Mouse (Mus musculus) MEL (cell line): ENCODE results near the gene Tomm22. TPM values are rescaled to one million over a fixed set of nuclear protein-coding genes. Genes with fewer than 3 reads are reported as not detected.

Experiments
- DNase-seq: peaks from one replicate; pipeline ENCODE4 v3.0.0; 2011; ENCODE audit warnings: low read depth, low spot score
- H3K27ac ChIP-seq: 2 replicates; pipeline ENCODE4 v1.5.1; 2012; ENCODE audit warnings: low read depth, mild to moderate bottlenecking, control low read depth, low read length, moderate library complexity; ENCODE audit not compliant: control insufficient read depth
- H3K27me3 ChIP-seq, 2 experiments: fragments of 150-350 bp in 1 of 2; sonication (generic) in 1 of 2; 2 replicates each; pipeline ENCODE4 v1.6.1; 2012; ENCODE audit warnings: low read length in 2 of 2, mild to moderate bottlenecking in 2 of 2, improper control_type of control experiment in 1 of 2, moderate library complexity in 1 of 2; ENCODE audit not compliant: insufficient read depth in 2 of 2, control insufficient read depth in 1 of 2
- H3K36me3 ChIP-seq, 2 experiments: 2 replicates each; pipeline ENCODE4 v1.6.1; 2012 to 2014; ENCODE audit warnings: low read length in 2 of 2, improper control_type of control experiment in 1 of 2, inconsistent platforms in 1 of 2, mild to moderate bottlenecking in 1 of 2; ENCODE audit not compliant: insufficient read depth in 2 of 2, control insufficient read depth in 1 of 2
- H3K4me1 ChIP-seq, 2 experiments: fragments of 150-350 bp in 1 of 2; sonication (generic) in 1 of 2; 2 replicates each; pipeline ENCODE4 v1.6.1; 2012; ENCODE audit warnings: low read length in 2 of 2, improper control_type of control experiment in 1 of 2, mild to moderate bottlenecking in 1 of 2; ENCODE audit not compliant: insufficient read depth in 2 of 2, control insufficient read depth in 1 of 2
- H3K4me3 ChIP-seq, 2 experiments: fragments of 150-350 bp in 1 of 2; sonication (generic) in 1 of 2; 2 replicates each; pipeline ENCODE4 v1.5.1; 2012; ENCODE audit warnings: low read depth in 2 of 2, low read length in 2 of 2, mild to moderate bottlenecking in 2 of 2, moderate library complexity in 2 of 2, control low read depth in 1 of 2, improper control_type of control experiment in 1 of 2; ENCODE audit not compliant: control insufficient read depth in 1 of 2, insufficient read depth in 1 of 2
- H3K79me2 ChIP-seq: 2 replicates; pipeline ENCODE4 v1.6.1; 2012; ENCODE audit warnings: mild to moderate bottlenecking, low read length, moderate library complexity; ENCODE audit not compliant: control insufficient read depth, poor library complexity, insufficient read depth
- H3K9ac ChIP-seq: 2 replicates; pipeline ENCODE4 v1.6.1; 2012; ENCODE audit warnings: low read depth, mild to moderate bottlenecking, control low read depth, low read length, moderate library complexity; ENCODE audit not compliant: control insufficient read depth, poor library complexity, severe bottlenecking
- H3K9me3 ChIP-seq: fragments of 150-350 bp; sonication (generic); replicated peaks from 2 replicates; pipeline ENCODE4 v1.6.1; 2012; ENCODE audit warnings: mild to moderate bottlenecking, low read length, improper control_type of control experiment, moderate library complexity; ENCODE audit not compliant: insufficient read depth
- BHLHE40 ChIP-seq: IDR thresholded peaks from 2 replicates; pipeline ENCODE4 v1.6.1; 2012; ENCODE audit warnings: low read depth, mild to moderate bottlenecking, inconsistent platforms, low read length, improper control_type of control experiment, borderline replicate concordance
- CTCF ChIP-seq, 3 experiments: IDR thresholded peaks in 2 of 3; conservative IDR thresholded peaks in 1 of 3; 2 replicates each; pipeline ENCODE4 v1.5.1; 2011 to 2012; ENCODE audit warnings: low read length in 3 of 3, low read depth in 2 of 3, mild to moderate bottlenecking in 2 of 3, improper control_type of control experiment in 1 of 3, inconsistent platforms in 1 of 3, mixed read lengths in 1 of 3, moderate library complexity in 1 of 3; ENCODE audit not compliant: control insufficient read depth in 1 of 3, insufficient read depth in 1 of 3, poor library complexity in 1 of 3, severe bottlenecking in 1 of 3
- GATA1 ChIP-seq: IDR thresholded peaks from 2 replicates; pipeline ENCODE4 v1.6.1; 2011; ENCODE audit warnings: low read depth, low read length, improper control_type of control experiment
- HCFC1 ChIP-seq: IDR thresholded peaks from 2 replicates; pipeline ENCODE4 v1.6.1; 2012; ENCODE audit warnings: low read depth, mild to moderate bottlenecking, inconsistent platforms, low read length, improper control_type of control experiment, moderate library complexity
- MAFK ChIP-seq: IDR thresholded peaks from 2 replicates; pipeline ENCODE4 v1.6.1; 2011; ENCODE audit warnings: low read depth, mild to moderate bottlenecking, low read length, improper control_type of control experiment, borderline replicate concordance
- MAX ChIP-seq: IDR thresholded peaks from 2 replicates; pipeline ENCODE4 v1.6.1; 2011; ENCODE audit warnings: low read length, improper control_type of control experiment
- MAZ ChIP-seq: IDR thresholded peaks from 2 replicates; pipeline ENCODE4 v1.6.1; 2012; ENCODE audit warnings: low read depth, mild to moderate bottlenecking, inconsistent platforms, low read length, improper control_type of control experiment
- MYB ChIP-seq: IDR thresholded peaks from 2 replicates; pipeline ENCODE4 v1.6.1; 2011; ENCODE audit warnings: mild to moderate bottlenecking, low read depth, low read length, improper control_type of control experiment
- MYC ChIP-seq: IDR thresholded peaks from 2 replicates; pipeline ENCODE4 v1.6.1; 2011; ENCODE audit warnings: low read depth, mild to moderate bottlenecking, low read length, improper control_type of control experiment, moderate library complexity
- SMC3 ChIP-seq: IDR thresholded peaks from 2 replicates; pipeline ENCODE4 v1.6.1; 2011; ENCODE audit warnings: low read depth, low read length, improper control_type of control experiment
- TBP ChIP-seq: IDR thresholded peaks from 2 replicates; pipeline ENCODE4 v1.8.0; 2011; ENCODE audit warnings: low read depth, low read length, improper control_type of control experiment
- TCF12 ChIP-seq: IDR thresholded peaks from 2 replicates; pipeline ENCODE4 v1.6.1; 2014; ENCODE audit warnings: low read depth, mild to moderate bottlenecking, inconsistent platforms, low read length, improper control_type of control experiment, moderate library complexity
- UBTF ChIP-seq: IDR thresholded peaks from 2 replicates; pipeline ENCODE4 v1.6.1; 2012; ENCODE audit warnings: low read depth, mild to moderate bottlenecking, inconsistent platforms, low read length, improper control_type of control experiment, moderate library complexity, borderline replicate concordance; ENCODE audit not compliant: insufficient read depth
- USF1 ChIP-seq: IDR thresholded peaks from 2 replicates; pipeline ENCODE4 v1.6.1; 2014; ENCODE audit warnings: low read depth, mild to moderate bottlenecking, inconsistent platforms, low read length, improper control_type of control experiment, moderate library complexity
- USF2 ChIP-seq, 2 experiments: IDR thresholded peaks; 2 replicates each; pipeline ENCODE4 v1.6.1; 2011 to 2012; ENCODE audit warnings: improper control_type of control experiment in 2 of 2, low read length in 2 of 2, borderline replicate concordance in 1 of 2, inconsistent platforms in 1 of 2, low read depth in 1 of 2, mild to moderate bottlenecking in 1 of 2; ENCODE audit not compliant: insufficient read depth in 1 of 2
- ZC3H11A ChIP-seq: IDR thresholded peaks from 2 replicates; pipeline ENCODE4 v1.6.1; 2012; ENCODE audit warnings: low read depth, mild to moderate bottlenecking, inconsistent platforms, low read length, improper control_type of control experiment
- ZMIZ1 ChIP-seq: IDR thresholded peaks from 2 replicates; pipeline ENCODE4 v1.6.1; 2012; ENCODE audit warnings: low read depth, mild to moderate bottlenecking, inconsistent platforms, low read length, improper control_type of control experiment, moderate library complexity
- polyA plus RNA-seq, 2 experiments: library from polyadenylated mRNA; stranded (reverse) in 1 of 2; unstranded in 1 of 2; fragments of >175 nt in 1 of 2; fragments of >200 nt in 1 of 2; gene quantifications; 2 replicates each; pipeline versions ENCODE4 v1.2.1 to v1.2.4; 2012; ENCODE audit warnings: low replicate concordance in 2 of 2, low read depth in 1 of 2; ENCODE audit not compliant: insufficient read length in 2 of 2, insufficient read depth in 1 of 2, missing spikeins in 1 of 2
- total RNA-seq: library from RNA; depleted of rRNA; stranded (reverse); fragments of 300-350 nt; gene quantifications from 2 replicates; pipeline ENCODE4 v1.2.3, GENCODE M21; 2012

Tomm22 gene
- total and polyA plus RNA-seq, 3 experiments, result 174 to 829 (median 281) TPM

- Histone ChIP-seq H3K27me3 (no peaks in the 10 kb centered on the region), H3K79me2 (no peaks in the 10 kb centered on the region), H3K4me3 (no peak overlapping the region), H3K9ac (no peak overlapping the region), H3K9me3 (no peaks in the 10 kb centered on the region), H3K4me1 (peaks cover 0 to 2% of the 10 kb centered on the region in 2 experiments; a peak in 1 of 4 replicates), H3K27ac (no peak overlapping the region), H3K36me3 (no peaks in the 10 kb centered on the region)
- TF ChIP-seq HCFC1 (no peak), TCF12 (no peak), ZC3H11A (no peak), MAFK (no peak), MYC (no peak), MAZ (no peak), USF1 (no peak), GATA1 (peak; percentile 57), UBTF (no peak), BHLHE40 (no peak), USF2 (IDR thresholded peaks at IDR 0.05; ENCODE audit: borderline replicate concordance in 1 of 2, insufficient read depth in 1 of 2, low read depth in 1 of 2, low read length in 2 of 2) (no peak), TBP (0 out of 2 replicates have a peak, but pooled peaks have one; percentile 12)
- peak; percentile 58 for DNase-seq
These were observed 25.2 kb upstream of the Tomm22 start for GRCm38 (mm10) chr15:79645483-79645882.

GRCm38 (mm10) chr15:79648130-79648529 lies 22.5 kb upstream of the Tomm22 start:
- no peaks in the 10 kb centered on the region for H3K36me3 ChIP-seq
- H3K79me2 ChIP-seq, result no peaks in the 10 kb centered on the region
- no peak for TF ChIP-seq CTCF (IDR thresholded peaks at IDR 0.05 in 2 of 3, conservative IDR thresholded peaks at IDR 0.05 in 1 of 3; ENCODE audit: control insufficient read depth in 1 of 3, insufficient read depth in 1 of 3, low read depth in 2 of 3, low read length in 3 of 3, poor library complexity in 1 of 3, severe bottlenecking in 1 of 3)
- no peak for TF ChIP-seq USF1
- TF ChIP-seq MAX, result no peak
- TF ChIP-seq SMC3, result no peak
- TF ChIP-seq MYB, result no peak
- no peak for TF ChIP-seq MYC
- no peak for TF ChIP-seq MAFK
- no peak for TF ChIP-seq BHLHE40
- TF ChIP-seq ZMIZ1, result no peak
- no peak overlapping the region for H3K4me3 ChIP-seq
- H3K9me3 ChIP-seq, result no peaks in the 10 kb centered on the region
- no peak overlapping the region for H3K27ac ChIP-seq
- no peaks in the 10 kb centered on the region for H3K27me3 ChIP-seq
- no peak overlapping the region for H3K9ac ChIP-seq
- no peak for DNase-seq
- peaks cover 0 to 2% of the 10 kb centered on the region in 2 experiments; a peak in 1 of 4 replicates for H3K4me1 ChIP-seq
